Mouse (Mus musculus): Measurements from ENCODE around the gene Pacs2.

The Pacs2 gene

GRCm38 (mm10) chr12:113012443-113012842 lies 1.9 kb upstream of the Pacs2 start:
- DNase-seq (ENCODE audit: low spot score in 2 of 2) = no peak

DNA sequence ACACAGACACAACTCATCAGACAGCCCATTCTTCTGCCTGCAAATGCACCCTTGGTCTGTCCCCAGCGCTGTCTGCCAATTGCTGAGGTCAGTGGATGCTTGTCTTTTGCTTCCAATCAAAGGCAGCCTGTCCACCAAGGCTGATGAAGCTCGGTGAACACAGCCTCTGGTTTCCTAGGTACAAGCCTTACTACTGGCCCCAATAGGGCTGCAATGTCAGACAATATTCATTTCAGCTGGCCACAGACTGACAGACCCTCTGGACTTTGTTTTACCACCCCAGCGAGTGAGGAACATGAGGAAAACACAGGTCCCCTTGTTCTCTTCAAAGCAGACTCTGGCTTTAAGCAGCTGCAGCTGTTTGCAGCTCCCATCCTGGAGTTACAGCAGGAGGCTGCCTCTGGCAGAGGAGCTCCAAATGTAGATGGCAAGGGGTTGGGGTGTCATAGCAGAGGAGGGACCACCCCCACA lies 1.3 kb upstream of the Pacs2 start:
- no peak for DNase-seq (ENCODE audit: low spot score in 2 of 2)

GRCm38 (mm10) chr12:113014561-113015556 lies 551 bp downstream of the Pacs2 start:
- DNase-seq (ENCODE audit: low spot score in 2 of 2) = peak; percentile 20 to 28

DNA sequence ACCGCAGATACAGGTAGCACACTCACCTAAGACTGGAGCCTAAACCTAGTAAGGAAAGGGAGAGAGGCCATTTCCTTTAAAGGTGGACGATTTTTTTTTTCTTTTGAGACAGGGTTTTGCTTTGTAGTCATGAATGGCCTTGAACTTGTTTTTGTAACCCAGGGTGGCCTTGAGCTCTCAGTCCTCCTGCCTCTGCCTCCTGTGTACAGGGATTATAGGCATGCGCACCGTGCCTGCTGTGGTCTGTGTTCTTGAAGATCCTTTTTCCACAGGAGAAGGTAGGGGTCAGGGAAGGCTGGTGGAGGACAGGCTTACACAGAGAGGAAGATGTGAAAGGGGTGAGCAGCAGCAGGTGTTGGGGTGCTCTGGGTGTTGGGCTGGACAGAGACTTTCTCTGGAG lies 1.6 kb downstream of the Pacs2 start:
- DNase-seq (ENCODE audit: low spot score in 2 of 2) = no peak

DNA sequence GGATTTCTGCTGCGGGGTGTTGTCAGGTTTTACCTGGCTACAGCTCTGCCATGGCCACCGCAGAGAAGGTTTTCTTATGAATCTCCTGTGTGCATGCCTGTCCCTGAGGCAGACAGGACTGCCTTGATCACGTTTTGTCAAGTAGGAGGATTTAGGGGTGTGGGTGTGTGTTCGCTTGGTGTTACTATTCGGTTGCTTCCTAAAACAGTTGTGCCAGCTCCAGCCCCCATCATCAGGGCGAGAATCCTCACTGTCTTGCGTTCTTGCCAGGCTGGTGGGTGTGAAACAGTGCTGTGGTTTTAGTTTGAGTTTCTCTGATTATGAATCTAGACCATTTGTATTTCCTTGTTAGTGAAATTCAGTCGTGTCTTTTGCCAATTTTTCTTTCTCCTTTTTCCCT lies 2.7 kb downstream of the Pacs2 start:
- DNase-seq (ENCODE audit: low spot score in 2 of 2) = no peak

DNA sequence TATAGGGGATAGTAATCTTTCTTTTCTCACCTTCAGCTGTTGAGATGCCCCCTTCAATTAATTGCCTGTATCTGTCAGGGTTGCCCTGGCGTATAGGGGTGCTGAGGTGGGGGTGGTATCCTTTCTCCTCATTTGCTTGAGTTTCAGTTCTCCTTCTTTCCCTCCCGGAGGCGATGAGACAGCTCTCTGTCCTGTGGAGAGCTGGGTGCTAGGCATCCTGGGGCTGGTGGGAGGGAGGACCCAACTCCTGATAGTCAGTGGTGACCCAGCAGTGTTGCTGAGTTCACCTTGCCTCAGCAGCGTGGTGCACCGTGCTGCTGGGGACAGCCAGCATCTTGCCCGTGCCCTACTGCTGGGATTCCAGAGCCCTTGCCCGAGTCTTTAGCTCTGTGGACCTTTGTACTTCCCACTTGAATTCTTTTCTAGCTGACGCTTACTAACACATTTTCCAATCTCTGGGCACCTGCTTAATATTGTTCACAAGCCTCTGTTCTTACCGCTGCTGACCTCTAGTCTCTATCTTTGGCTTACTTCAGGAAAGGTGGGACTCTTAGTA lies 3.2 kb downstream of the Pacs2 start:
- DNase-seq (ENCODE audit: low spot score in 2 of 2) = no peak

DNA sequence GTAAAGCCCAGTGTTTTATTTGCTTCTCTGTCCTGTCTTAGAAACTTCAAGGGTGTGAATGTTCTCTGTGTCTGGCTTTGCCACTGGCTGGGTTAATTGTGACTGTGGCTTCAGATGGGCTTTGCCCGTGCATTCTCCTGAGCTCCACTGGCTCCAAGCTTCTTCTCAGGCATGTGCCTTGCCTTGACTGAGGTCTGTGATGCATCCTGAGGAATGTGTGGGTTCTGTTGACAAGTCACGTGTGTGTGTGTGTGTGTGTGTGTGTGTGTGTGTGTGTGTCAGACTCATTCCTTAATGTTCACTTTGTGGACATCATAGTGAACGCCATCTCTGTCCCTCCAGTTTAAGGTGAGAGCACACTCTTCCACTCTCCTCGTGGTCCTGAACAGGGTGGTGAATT lies 4.5 kb downstream of the Pacs2 start:
- DNase-seq (ENCODE audit: low spot score in 2 of 2) = no peak

DNA sequence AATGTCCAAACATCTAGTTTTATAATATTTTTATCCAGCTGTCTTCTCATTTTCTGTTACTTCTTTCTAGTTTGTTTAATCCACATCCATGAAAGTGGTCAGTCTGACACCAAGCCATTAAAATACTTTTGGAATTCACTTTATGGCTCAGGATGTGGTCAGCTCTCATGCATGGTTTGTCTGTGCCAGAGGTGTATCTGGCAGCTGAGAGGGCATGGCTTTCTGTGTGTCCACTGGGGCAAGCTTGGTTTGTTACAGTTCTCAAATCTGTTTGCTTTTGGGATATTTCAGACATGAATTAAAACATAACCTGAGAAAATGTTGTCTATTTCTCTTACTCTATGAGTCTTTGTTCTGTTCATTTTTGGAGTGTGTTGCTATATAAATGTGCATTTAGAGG lies 7.2 kb downstream of the Pacs2 start:
- DNase-seq (ENCODE audit: low spot score in 2 of 2) = no peak

DNA sequence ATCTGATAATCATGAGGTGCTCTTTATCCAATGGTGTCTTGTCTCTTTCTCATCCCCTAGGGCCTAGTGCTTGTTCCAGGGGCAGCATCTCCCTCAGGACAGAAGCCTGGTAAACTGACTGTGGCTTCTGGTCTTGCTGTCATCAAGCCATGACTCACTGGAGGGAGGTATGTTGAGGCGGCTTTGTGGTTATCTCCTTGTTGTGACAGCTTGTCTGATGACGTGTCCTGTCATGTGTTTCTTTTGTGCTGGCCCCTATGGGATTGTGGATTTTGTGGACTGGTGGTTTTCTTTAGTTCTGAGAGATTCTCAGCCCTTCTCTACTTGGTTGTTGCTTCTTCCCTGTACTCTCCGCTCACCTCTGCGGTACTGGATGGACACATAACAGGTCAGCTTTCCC lies 8.8 kb downstream of the Pacs2 start:
- DNase-seq (ENCODE audit: low spot score in 2 of 2) = peak; percentile 59

DNA sequence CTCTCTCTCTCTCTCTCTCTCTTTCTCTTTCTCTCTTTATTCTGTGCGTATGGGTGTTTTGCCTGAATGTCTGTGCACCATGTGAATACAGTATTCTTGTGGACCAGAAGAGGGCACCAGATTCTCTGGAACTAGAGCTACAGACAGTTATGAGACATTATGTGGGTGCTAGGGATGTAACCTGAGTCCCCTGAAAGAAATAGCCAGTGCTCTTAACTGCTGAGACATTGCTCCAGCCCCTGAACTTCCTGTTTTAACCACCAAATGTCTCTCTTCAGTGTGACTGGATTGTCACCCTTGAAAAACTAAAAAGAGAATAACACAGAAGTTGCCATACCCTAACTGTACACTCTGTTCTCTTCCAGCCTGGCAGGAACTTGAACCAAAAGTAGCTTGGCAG lies 12.2 kb downstream of the Pacs2 start:
- no peak for DNase-seq (ENCODE audit: low spot score in 2 of 2)

DNA sequence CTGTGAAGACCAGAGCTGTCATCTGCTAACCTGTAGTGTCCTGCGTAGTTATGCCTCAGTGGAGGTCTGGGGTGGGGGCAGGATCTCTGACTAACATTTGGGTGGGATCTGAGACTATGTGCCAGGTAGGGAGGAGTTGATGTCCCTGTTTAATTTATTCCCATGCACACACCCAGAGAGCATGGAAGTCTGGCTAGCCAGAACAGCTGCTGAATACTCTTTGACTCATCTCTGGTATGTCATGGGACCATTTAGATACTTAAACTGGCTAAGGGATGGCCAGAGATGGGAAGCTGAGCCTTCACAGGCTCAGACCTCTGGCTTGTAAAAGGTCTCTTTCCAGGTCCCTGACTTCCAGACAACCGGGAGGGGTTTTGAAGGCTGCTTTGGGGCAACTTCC lies 13.2 kb downstream of the Pacs2 start:
- DNase-seq (ENCODE audit: low spot score in 2 of 2) = no peak

GRCm38 (mm10) chr12:113028067-113028466 lies 13.8 kb downstream of the Pacs2 start:
- no peak for DNase-seq (ENCODE audit: low spot score in 2 of 2)

DNA sequence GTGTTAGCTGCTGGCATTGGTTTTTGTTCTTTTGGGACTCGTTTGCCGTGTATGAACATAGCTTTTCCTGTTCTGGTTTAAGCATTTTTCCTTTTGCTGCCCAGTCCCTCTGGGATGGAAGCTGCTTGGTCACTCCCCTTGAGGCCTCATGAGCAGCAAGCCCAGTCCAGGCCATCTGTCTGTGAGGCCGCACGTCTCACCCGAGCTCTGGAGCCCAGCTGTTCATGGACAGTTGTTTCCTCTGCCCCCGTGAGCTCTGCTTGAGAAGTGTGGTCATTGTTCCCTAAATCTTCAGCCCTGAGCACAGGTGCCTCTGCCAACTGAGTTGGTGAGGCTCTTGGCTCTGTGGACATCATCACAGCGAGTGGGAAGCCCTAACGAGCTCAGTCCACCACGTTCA lies 14.6 kb downstream of the Pacs2 start:
- DNase-seq (ENCODE audit: low spot score in 2 of 2) = no peak

DNA sequence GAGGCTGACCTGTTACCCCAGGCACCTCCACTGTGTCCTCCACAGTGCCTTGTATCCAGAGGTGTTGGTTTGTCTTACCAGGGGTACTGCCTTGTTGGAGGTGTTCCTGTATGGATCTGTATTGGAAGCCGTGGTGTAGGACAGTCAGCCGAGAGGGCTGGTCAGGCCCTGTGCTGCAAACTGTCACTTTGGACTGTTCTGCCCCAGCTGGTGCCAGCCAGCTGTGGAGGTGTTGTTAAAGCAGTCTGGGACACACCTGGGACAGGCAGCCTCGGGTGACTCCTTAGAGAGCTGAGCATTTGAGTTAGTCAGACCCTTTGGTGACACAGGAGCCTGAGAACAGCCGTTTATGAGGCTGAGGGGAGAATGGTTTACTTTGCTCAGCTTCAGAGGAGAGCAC lies 15.7 kb downstream of the Pacs2 start:
- no peak for DNase-seq (ENCODE audit: low spot score in 2 of 2)

DNA sequence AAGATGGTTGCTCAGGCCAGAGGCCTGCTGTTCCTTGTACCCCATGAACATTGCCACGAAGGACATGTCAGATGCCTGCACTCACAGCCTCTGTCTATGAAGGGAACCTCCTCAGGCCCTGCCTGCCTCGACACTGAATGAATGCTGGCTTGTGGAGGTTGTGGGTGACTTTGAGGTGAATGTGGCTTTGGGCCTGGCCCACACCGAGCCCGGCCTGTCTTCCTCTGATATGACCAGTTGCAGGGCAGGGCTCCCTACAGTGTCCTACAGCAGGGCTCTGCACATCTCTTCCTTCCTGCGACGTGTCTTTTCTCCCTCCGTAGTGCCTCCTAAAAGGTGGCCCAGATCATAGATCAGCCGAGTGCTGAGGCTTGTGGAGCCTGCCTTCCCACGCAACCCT lies 16.7 kb downstream of the Pacs2 start:
- DNase-seq (ENCODE audit: low spot score in 2 of 2) = no peak

DNA sequence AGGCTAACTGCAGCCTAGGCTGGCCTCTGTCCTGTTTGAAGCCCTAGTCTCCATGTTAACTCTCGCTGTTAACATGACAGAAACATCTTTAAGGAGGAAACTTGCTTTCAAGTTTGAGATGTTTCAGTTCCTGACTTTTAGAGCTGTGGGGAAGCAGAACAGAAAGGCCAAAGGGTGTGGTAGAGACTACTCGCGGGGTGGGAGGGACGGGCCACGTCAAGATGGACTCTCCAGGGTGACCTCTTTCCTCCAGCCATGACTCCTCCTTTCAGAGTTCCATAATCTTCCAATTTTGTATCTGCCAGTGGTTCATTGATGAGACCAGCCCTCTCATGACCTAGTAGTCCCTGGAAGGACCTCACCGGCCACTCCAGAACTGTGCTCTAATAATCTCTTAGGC lies 17.1 kb downstream of the Pacs2 start:
- no peak for DNase-seq (ENCODE audit: low spot score in 2 of 2)

GRCm38 (mm10) chr12:113032296-113033250 lies 18.3 kb downstream of the Pacs2 start:
- no peak for DNase-seq (ENCODE audit: low spot score in 2 of 2)

- no peak for DNase-seq (ENCODE audit: low spot score in 2 of 2)
Measured at GRCm38 (mm10) chr12:113035093-113035492, 20.8 kb downstream of the Pacs2 start.

DNA sequence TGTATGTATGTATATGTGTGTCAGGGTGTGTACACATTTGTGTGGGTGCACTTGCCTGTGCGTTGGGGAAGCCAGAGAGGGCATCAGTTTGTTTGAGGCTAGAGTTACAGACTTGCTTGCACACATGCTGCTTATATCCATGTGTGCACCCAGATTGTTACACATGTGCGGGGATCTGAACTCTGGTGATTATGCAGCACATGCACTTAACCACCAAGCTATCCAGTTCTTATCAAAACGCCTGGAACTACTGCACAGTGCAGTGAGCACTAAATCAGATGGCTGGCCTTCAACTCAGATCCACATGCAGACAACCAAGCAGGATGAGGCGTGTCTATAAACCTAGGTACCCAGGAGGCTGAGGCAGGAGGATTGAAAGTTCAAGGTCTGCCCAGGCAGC lies 22.7 kb downstream of the Pacs2 start:
- no peak for DNase-seq (ENCODE audit: low spot score in 2 of 2)

GRCm38 (mm10) chr12:113038414-113038813 lies 24.1 kb downstream of the Pacs2 start:
- no peak for DNase-seq (ENCODE audit: low spot score in 2 of 2)

DNA sequence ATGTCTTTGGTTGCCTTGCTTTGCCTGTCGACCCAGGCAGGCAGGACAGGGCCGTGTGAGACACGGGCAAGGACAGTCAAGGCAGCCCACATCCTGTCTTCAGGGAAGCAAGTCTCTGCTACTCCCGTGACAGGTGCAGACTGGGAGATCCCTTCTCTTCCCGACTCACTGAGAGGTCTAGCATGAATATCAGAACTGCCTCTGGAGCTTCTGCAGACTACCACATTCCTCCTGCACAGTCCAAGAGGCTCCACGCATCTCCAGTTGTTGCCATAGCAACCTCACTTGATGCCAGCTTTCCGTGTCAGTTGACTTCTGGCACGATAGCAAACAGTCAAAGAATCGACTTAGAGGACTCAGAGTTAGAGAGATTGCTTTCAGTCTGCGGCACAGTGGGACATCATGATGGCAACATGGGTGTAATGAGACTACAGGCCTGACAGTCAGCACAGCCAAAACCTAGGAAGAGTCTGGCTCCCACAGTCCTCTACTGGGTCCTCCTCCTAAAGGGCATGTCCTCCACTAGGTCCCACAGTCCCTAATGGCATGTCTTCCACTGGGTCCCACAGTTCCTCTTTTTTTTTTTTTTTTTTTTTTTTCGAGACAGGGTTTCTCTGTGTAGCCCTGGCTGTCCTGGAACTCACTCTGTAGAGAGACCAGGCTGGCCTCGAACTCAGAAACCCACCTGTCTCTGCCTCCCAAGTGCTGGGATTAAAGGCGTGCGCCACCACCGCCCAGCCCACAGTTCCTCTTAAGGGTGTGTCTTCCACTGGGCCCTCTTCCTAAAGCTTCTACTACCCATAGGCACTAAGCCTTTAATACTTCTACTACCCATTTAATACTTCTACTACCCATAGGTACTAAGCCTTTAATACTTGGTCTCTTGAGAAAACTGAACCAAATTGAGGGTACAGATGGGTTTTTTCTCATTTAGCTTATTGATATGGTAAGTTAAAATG lies 27.5 kb downstream of the Pacs2 start:
- DNase-seq (ENCODE audit: low spot score in 2 of 2) = no peak

All from natural killer cell, adult 2 months (primary cell).